In the genomic region with DNA sequence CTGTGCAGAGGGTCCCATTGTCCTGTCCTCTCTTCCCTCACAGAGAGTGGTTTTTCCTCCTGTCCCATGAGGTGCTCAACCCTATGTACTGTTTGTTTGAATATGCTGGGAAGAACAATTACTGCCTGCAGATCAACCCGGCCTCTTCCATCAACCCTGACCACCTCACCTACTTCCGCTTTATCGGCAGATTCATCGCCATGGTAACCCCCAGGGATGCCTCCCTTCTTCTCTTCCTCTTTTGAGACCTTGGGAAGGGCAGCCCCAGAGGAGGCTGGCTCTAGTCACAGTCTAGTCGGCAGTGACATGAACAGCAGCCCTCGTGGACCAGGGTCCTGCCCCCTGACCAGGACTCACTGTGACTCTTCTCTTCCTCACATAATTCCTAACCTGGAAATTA, we compare ENCODE assay signal across 14 mouse cellular contexts. TPM values are rescaled to one million over a fixed set of nuclear protein-coding genes. Genes with fewer than 3 reads are reported as not detected.
DNase-seq lines count a peak whose midpoint lies in the region; ATAC-seq lines count a peak whose summit lies in the region.
"Had no signal": no experiment of that assay in that cellular context is flagged by ENCODE, and none has a peak within 500 bp of the region (broad histone marks: within the 10 kb centered on the region; RNA-seq: fewer than 3 reads in every experiment).

No protein-coding gene starts in this region.

- 0 out of 2 replicates have a peak overlapping the region, but pooled peaks have one; percentile 5 for H3K27ac ChIP-seq in hindbrain, embryonic 13.5 days
- no peak overlapping the region for H3K27ac ChIP-seq in hindbrain, embryonic 14.5 days
- peak overlapping the region; percentile 98 for H3K27ac ChIP-seq in limb, embryonic 12.5 days
- H3K27ac ChIP-seq: heart, adult 2 months; liver, embryonic 15.5 days had no signal

- H3K9me3 ChIP-seq in hindbrain, embryonic 13.5 days: no peaks in the 10 kb centered on the region
- H3K9me3 ChIP-seq in hindbrain, embryonic 14.5 days (ENCODE audit: control insufficient read depth, low read length): no peaks in the 10 kb centered on the region
- H3K9me3 ChIP-seq in limb, embryonic 12.5 days: no peaks in the 10 kb centered on the region
- H3K9me3 ChIP-seq: liver, embryonic 15.5 days; megakaryocyte, embryonic 14.5 days had no signal

- DNase-seq in hindbrain, embryonic 14.5 days (ENCODE audit: low spot score): no peak
- peak; percentile 28 to 31 for DNase-seq in spleen, adult 18-20 months
- DNase-seq in spleen, adult 12 weeks (ENCODE audit: low spot score): no peak
- DNase-seq in frontal cortex, postnatal 14 days (ENCODE audit: low spot score in 2 of 2): no peak
- no peak for DNase-seq in cerebellum, adult 18-20 months
- DNase-seq in embryo, embryonic 10 days (ENCODE audit: low spot score): no peak
- DNase-seq: cerebellum, postnatal 25 days; heart, adult 2 months; heart, postnatal 14 days; kidney, adult 18-20 months had no signal

- WGBS in hindbrain, embryonic 13.5 days: 19% methylated on average over 6 of the region's 6 CpGs
- 22% methylated on average over 6 of the region's 6 CpGs for WGBS in hindbrain, embryonic 14.5 days
- 87% methylated on average over 6 of the region's 6 CpGs for WGBS in limb, embryonic 12.5 days

- H3K27me3 ChIP-seq in hindbrain, embryonic 13.5 days: no peaks in the 10 kb centered on the region
- no peaks in the 10 kb centered on the region for H3K27me3 ChIP-seq in hindbrain, embryonic 14.5 days (ENCODE audit: control insufficient read depth, insufficient read depth, low read length)
- no peaks in the 10 kb centered on the region for H3K27me3 ChIP-seq in limb, embryonic 12.5 days
- H3K27me3 ChIP-seq: liver, embryonic 15.5 days; megakaryocyte, embryonic 14.5 days had no signal

- H3K4me1 ChIP-seq in hindbrain, embryonic 13.5 days (replicated peaks): peaks cover 17% of the 10 kb centered on the region
- H3K4me1 ChIP-seq in hindbrain, embryonic 14.5 days (replicated peaks; ENCODE audit: control insufficient read depth, insufficient read depth, low read length): no peaks in the 10 kb centered on the region
- H3K4me1 ChIP-seq in limb, embryonic 12.5 days (replicated peaks): peaks cover 11% of the 10 kb centered on the region
- H3K4me1 ChIP-seq: liver, embryonic 15.5 days had no signal

- H3K4me3 ChIP-seq in hindbrain, embryonic 13.5 days: no peak overlapping the region
- no peak overlapping the region for H3K4me3 ChIP-seq in hindbrain, embryonic 14.5 days (replicated peaks; ENCODE audit: low read length)
- peak overlapping the region; percentile 49 for H3K4me3 ChIP-seq in limb, embryonic 12.5 days (replicated peaks)
- H3K4me3 ChIP-seq: heart, adult 2 months; liver, embryonic 15.5 days; megakaryocyte, embryonic 14.5 days had no signal

- peaks cover 64% of the 10 kb centered on the region for H3K36me3 ChIP-seq in hindbrain, embryonic 13.5 days
- H3K36me3 ChIP-seq in hindbrain, embryonic 14.5 days (replicated peaks; ENCODE audit: control insufficient read depth, insufficient read depth): peaks cover 36% of the 10 kb centered on the region
- H3K36me3 ChIP-seq in limb, embryonic 12.5 days: peaks cover 96% of the 10 kb centered on the region

- no peak overlapping the region for H3K9ac ChIP-seq in hindbrain, embryonic 13.5 days
- no peak overlapping the region for H3K9ac ChIP-seq in hindbrain, embryonic 14.5 days
- H3K9ac ChIP-seq in limb, embryonic 12.5 days (replicated peaks): peak overlapping the region; percentile 80
- H3K9ac ChIP-seq: liver, embryonic 15.5 days had no signal

- H3K4me2 ChIP-seq in hindbrain, embryonic 13.5 days: no peak overlapping the region
- no peak overlapping the region for H3K4me2 ChIP-seq in hindbrain, embryonic 14.5 days (replicated peaks)
- H3K4me2 ChIP-seq in limb, embryonic 12.5 days: peak overlapping the region; percentile 55
- H3K4me2 ChIP-seq: liver, embryonic 15.5 days had no signal

- no peak for ATAC-seq in hindbrain, embryonic 13.5 days (ENCODE audit: low FRiP score)
- ATAC-seq in hindbrain, embryonic 14.5 days (ENCODE audit: low FRiP score): no peak
- no peak for ATAC-seq in limb, embryonic 12.5 days (ENCODE audit: insufficient number of reproducible peaks, insufficient read depth, low FRiP score, low TSS enrichment, low read depth)

RNA-seq across cellular contexts. Expression of a gene that starts 36.0 kb away (rescaled TPM):
- polyA plus RNA-seq in hindbrain, embryonic 13.5 days (2015; fragmentation: Nextera tagmentation; extraction: Ambion mirVana): 248 and 256 TPM in 2 replicates
- 219 and 236 TPM in 2 replicates for polyA plus RNA-seq in hindbrain, embryonic 14.5 days (2014; fragmentation: Nextera tagmentation; extraction: Ambion mirVana)
- polyA plus RNA-seq in limb, embryonic 12.5 days (2016; fragmentation: Nextera tagmentation; extraction: Ambion mirVana): 382 and 395 TPM in 2 replicates

Comparison
In these comparisons a context has a peak if more than half of its experiments do, and no peak if none do; other contexts are left out.
1. DNase-seq: peak in spleen, adult 18-20 months (2 of 2); none in hindbrain, embryonic 14.5 days (single experiment), spleen, adult 12 weeks (single experiment), frontal cortex, postnatal 14 days (0 of 2), cerebellum, adult 18-20 months (0 of 2) and embryo, embryonic 10 days (single experiment).